Comparison of ENCODE assay signal across 18 mouse cellular contexts in the genomic region with DNA sequence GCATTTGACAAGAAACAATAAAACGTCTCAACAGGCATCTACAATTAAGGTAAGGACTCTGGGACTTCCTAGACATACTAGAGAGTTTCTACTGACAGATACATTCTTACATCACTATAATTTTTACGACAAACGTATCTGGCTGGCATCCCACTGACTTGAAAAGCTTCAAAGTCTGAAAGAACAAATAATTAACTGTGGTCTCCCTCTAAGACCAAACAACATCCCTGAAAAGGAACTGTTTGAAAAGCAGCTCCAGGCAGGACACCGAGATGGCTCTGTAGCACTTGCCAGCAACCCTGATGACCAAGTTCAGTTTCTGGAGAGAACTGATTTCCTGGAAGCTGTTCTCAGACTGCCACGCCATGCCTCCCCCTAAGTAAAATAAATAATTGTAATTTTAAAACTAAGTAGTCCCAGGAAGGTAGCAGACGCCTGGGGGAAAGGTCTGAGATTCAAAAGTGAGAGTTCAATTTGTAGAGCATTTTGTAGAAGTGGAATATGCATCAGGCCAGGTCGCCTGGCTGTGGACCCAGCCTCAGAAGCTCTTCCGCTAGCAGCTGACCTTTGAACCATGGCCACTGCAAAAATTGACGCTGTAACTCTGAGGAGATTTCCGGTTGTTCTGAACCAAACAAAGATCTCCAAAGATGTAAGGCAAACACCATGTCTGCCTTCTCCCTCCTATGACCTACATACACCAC.
DNase-seq lines count a peak whose midpoint lies in the region; ATAC-seq and TF ChIP-seq lines count a peak whose summit lies in the region.
"Had no signal": no experiment of that assay in that cellular context is flagged by ENCODE, and none has a peak within 500 bp of the region (broad histone marks: within the 10 kb centered on the region; RNA-seq: fewer than 3 reads in every experiment).

No protein-coding gene starts in this region.

- no peak overlapping the region for H3K4me3 ChIP-seq in midbrain, embryonic 15.5 days
- H3K4me3 ChIP-seq in midbrain, postnatal 0 days (ENCODE audit: low read depth, low read length) = no peak overlapping the region
- no peak overlapping the region for H3K4me3 ChIP-seq in stomach, embryonic 16.5 days (replicated peaks; ENCODE audit: low read length)
- H3K4me3 ChIP-seq in hindbrain, embryonic 14.5 days (replicated peaks; ENCODE audit: low read length) = no peak overlapping the region
- H3K4me3 ChIP-seq: embryonic facial prominence, embryonic 12.5 days; hindbrain, embryonic 15.5 days; limb, embryonic 15.5 days; midbrain, embryonic 12.5 days had no signal

- H3K9me3 ChIP-seq in midbrain, embryonic 15.5 days = no peaks in the 10 kb centered on the region
- no peaks in the 10 kb centered on the region for H3K9me3 ChIP-seq in midbrain, postnatal 0 days (ENCODE audit: low read length)
- H3K9me3 ChIP-seq in stomach, embryonic 16.5 days (replicated peaks; ENCODE audit: control insufficient read depth, low read length) = no peaks in the 10 kb centered on the region
- no peaks in the 10 kb centered on the region for H3K9me3 ChIP-seq in hindbrain, embryonic 14.5 days (ENCODE audit: control insufficient read depth, low read length)
- H3K9me3 ChIP-seq: embryonic facial prominence, embryonic 12.5 days; hindbrain, embryonic 15.5 days; limb, embryonic 15.5 days; midbrain, embryonic 12.5 days had no signal

- 74% methylated on average over 10 of the region's 10 CpGs for WGBS in midbrain, embryonic 15.5 days
- 68% methylated on average over 10 of the region's 10 CpGs for WGBS in midbrain, postnatal 0 days
- 41% methylated on average over 10 of the region's 10 CpGs for WGBS in stomach, embryonic 16.5 days
- WGBS in hindbrain, embryonic 14.5 days = 67% methylated on average over 10 of the region's 10 CpGs

- DNase-seq in heart, adult 11 months = peak; percentile 89
- no peak for DNase-seq in heart, adult 8-10 months (ENCODE audit: low spot score)
- no peak for DNase-seq in midbrain, postnatal 0 days (ENCODE audit: low spot score)
- DNase-seq in kidney, postnatal 14 days = peak; percentile 60
- DNase-seq in hindbrain, embryonic 14.5 days (ENCODE audit: low spot score) = no peak
- DNase-seq in heart, postnatal 10 days = no peak
- DNase-seq: adrenal gland, postnatal 10 days; cerebellum, adult 11-12 months; cerebellum, postnatal 25 days; gastrocnemius, postnatal 10 days; right cerebral cortex, postnatal 4 days; thymus, adult 2 months had no signal

- H3K4me1 ChIP-seq in midbrain, embryonic 15.5 days = 0 out of 2 replicates have a peak, but pooled peaks cover 4% of the 10 kb centered on the region
- H3K4me1 ChIP-seq in midbrain, postnatal 0 days (ENCODE audit: insufficient read depth, low read length) = no peaks in the 10 kb centered on the region
- H3K4me1 ChIP-seq in stomach, embryonic 16.5 days (ENCODE audit: control insufficient read depth, insufficient read depth, low read length) = peaks cover 32% of the 10 kb centered on the region; the same call in 1 of the 2 replicates
- 0 out of 2 replicates have a peak, but pooled peaks cover 5% of the 10 kb centered on the region for H3K4me1 ChIP-seq in hindbrain, embryonic 14.5 days (replicated peaks; ENCODE audit: control insufficient read depth, insufficient read depth, low read length)
- H3K4me1 ChIP-seq: embryonic facial prominence, embryonic 12.5 days; limb, embryonic 15.5 days had no signal

- H3K4me2 ChIP-seq in midbrain, embryonic 15.5 days = no peak overlapping the region
- no peak overlapping the region for H3K4me2 ChIP-seq in midbrain, postnatal 0 days (ENCODE audit: low read depth, low read length, poor library complexity, severe bottlenecking)
- H3K4me2 ChIP-seq in stomach, embryonic 16.5 days (ENCODE audit: low read depth, low read length) = no peak overlapping the region
- no peak overlapping the region for H3K4me2 ChIP-seq in hindbrain, embryonic 14.5 days (replicated peaks)
- H3K4me2 ChIP-seq: embryonic facial prominence, embryonic 12.5 days; hindbrain, embryonic 15.5 days; limb, embryonic 15.5 days; midbrain, embryonic 12.5 days had no signal

- intact Hi-C loops in heart, postnatal 10 days (cut with DNase I) = no loop called here

- TF ChIP-seq CTCF in midbrain, postnatal 0 days (IDR thresholded peaks at IDR 0.05) = no peak

- no peaks in the 10 kb centered on the region for H3K36me3 ChIP-seq in midbrain, embryonic 15.5 days (replicated peaks)
- H3K36me3 ChIP-seq in midbrain, postnatal 0 days (ENCODE audit: insufficient read depth, low read length) = no peaks in the 10 kb centered on the region
- no peaks in the 10 kb centered on the region for H3K36me3 ChIP-seq in stomach, embryonic 16.5 days (ENCODE audit: control insufficient read depth, insufficient read depth, low read length)
- no peaks in the 10 kb centered on the region for H3K36me3 ChIP-seq in hindbrain, embryonic 14.5 days (replicated peaks; ENCODE audit: control insufficient read depth, insufficient read depth)
- H3K36me3 ChIP-seq: hindbrain, embryonic 15.5 days had no signal

- ATAC-seq in midbrain, embryonic 15.5 days (replicated peaks) = no peak
- no peak for ATAC-seq in midbrain, postnatal 0 days (ENCODE audit: low FRiP score)
- no peak for ATAC-seq in stomach, embryonic 16.5 days (ENCODE audit: insufficient read depth, low FRiP score)
- ATAC-seq in hindbrain, embryonic 14.5 days (ENCODE audit: low FRiP score) = no peak

- no peak overlapping the region for H3K9ac ChIP-seq in midbrain, embryonic 15.5 days
- H3K9ac ChIP-seq in midbrain, postnatal 0 days (replicated peaks; ENCODE audit: low read length, poor library complexity, severe bottlenecking) = no peak overlapping the region
- no peak overlapping the region for H3K9ac ChIP-seq in stomach, embryonic 16.5 days (ENCODE audit: low read length)
- H3K9ac ChIP-seq in hindbrain, embryonic 14.5 days = no peak overlapping the region
- H3K9ac ChIP-seq: embryonic facial prominence, embryonic 12.5 days; hindbrain, embryonic 15.5 days; limb, embryonic 15.5 days; midbrain, embryonic 12.5 days had no signal

- H3K27me3 ChIP-seq in midbrain, embryonic 15.5 days (replicated peaks) = no peaks in the 10 kb centered on the region
- no peaks in the 10 kb centered on the region for H3K27me3 ChIP-seq in midbrain, postnatal 0 days (ENCODE audit: insufficient read depth, low read length)
- H3K27me3 ChIP-seq in stomach, embryonic 16.5 days (ENCODE audit: control insufficient read depth, insufficient read depth, low read length) = no peaks in the 10 kb centered on the region
- no peaks in the 10 kb centered on the region for H3K27me3 ChIP-seq in hindbrain, embryonic 14.5 days (ENCODE audit: control insufficient read depth, insufficient read depth, low read length)
- H3K27me3 ChIP-seq: embryonic facial prominence, embryonic 12.5 days; hindbrain, embryonic 15.5 days; limb, embryonic 15.5 days; midbrain, embryonic 12.5 days had no signal

- H3K27ac ChIP-seq in midbrain, embryonic 15.5 days = 0 out of 2 replicates have a peak overlapping the region, but pooled peaks have one; percentile 14
- no peak overlapping the region for H3K27ac ChIP-seq in midbrain, postnatal 0 days (ENCODE audit: low read depth, low read length)
- H3K27ac ChIP-seq in stomach, embryonic 16.5 days (ENCODE audit: low read length) = 0 out of 2 replicates have a peak overlapping the region, but pooled peaks have one; percentile 6
- no peak overlapping the region for H3K27ac ChIP-seq in hindbrain, embryonic 14.5 days
- H3K27ac ChIP-seq: embryonic facial prominence, embryonic 12.5 days; hindbrain, embryonic 15.5 days; limb, embryonic 15.5 days; midbrain, embryonic 12.5 days had no signal

Comparison
In these comparisons a context has a peak if more than half of its experiments do, and no peak if none do; other contexts are left out.
1. DNase-seq: peak in heart, adult 11 months (single experiment) and kidney, postnatal 14 days (single experiment); none in heart, adult 8-10 months (single experiment), midbrain, postnatal 0 days (single experiment), hindbrain, embryonic 14.5 days (single experiment) and heart, postnatal 10 days (0 of 2).
2. H3K27ac ChIP-seq: peak in midbrain, embryonic 15.5 days (single experiment) and stomach, embryonic 16.5 days (single experiment); none in midbrain, postnatal 0 days (single experiment) and hindbrain, embryonic 14.5 days (single experiment).